Mouse (Mus musculus) liver, postnatal 0 days (tissue): Measurements from ENCODE around the gene Prpf38a.

Experiments
- CTCF ChIP-seq: sonication (generic); IDR thresholded peaks from 2 replicates; pipeline ENCODE4 v1.5.1; 2016; ENCODE audit warnings: antibody characterized with exemption, low read depth
- EP300 ChIP-seq: IDR thresholded peaks from 2 replicates; pipeline ENCODE4 v1.6.1; 2016; ENCODE audit warnings: antibody characterized with exemption, low read depth, mild to moderate bottlenecking

DNA sequence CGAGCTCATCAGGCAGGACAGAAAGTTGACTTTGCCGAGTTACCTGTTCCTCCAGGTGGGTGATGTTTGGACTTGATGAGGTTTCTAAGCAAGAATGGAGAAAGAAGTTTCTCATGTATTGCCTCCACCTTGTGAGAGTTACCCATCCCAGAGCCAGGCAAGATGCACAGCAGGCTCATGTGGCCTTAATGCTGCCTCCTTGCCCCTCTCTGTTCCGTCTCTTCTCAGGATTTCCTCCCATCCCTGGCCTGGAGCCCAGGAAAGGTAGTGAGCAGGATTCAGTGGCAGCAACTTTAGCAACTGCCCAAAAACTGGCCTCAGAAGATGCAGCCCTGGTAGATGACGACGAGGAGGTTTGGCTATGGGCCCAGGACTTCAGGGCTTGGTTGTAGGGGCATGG, 47.9 kb upstream of the Prpf38a start:
- TF ChIP-seq CTCF (no peak), EP300 (no peak)
